Mouse (Mus musculus) hindbrain, embryonic 14.5 days (tissue): Measurements from ENCODE around the gene Alkbh5. TPM values are rescaled to one million over a fixed set of nuclear protein-coding genes. Genes with fewer than 3 reads are reported as not detected.
A peak's percentile ranks its signal among the peaks of the same experiment; 100 is the strongest.

Experiments used
- ATAC-seq: fragments of 200-750 bp; cut with Nextera tagmentation; 2 replicates; pipeline ENCODE4 v1.8.0; 2017; ENCODE audit warnings: moderate number of reproducible peaks, mild to moderate bottlenecking, moderate TSS enrichment, moderate library complexity; ENCODE audit not compliant: low FRiP score
- DNase-seq: peaks from one replicate; pipeline ENCODE4 v3.0.0-alpha.2; 2015; ENCODE audit warnings: low spot score
- H3K27ac ChIP-seq: fragments of 300-500 bp; sonication (generic); 2 replicates; pipeline ENCODE4 v1.5.1; 2014; ENCODE audit warnings: mild to moderate bottlenecking, moderate library complexity
- H3K27me3 ChIP-seq: fragments of 300-500 bp; sonication (generic); 2 replicates; pipeline ENCODE4 v1.6.1; 2014; ENCODE audit warnings: mild to moderate bottlenecking, low read length, mixed read lengths; ENCODE audit not compliant: control insufficient read depth, insufficient read depth
- H3K36me3 ChIP-seq: fragments of 300-500 bp; sonication (generic); replicated peaks from 2 replicates; pipeline ENCODE4 v1.6.1; 2014; ENCODE audit not compliant: control insufficient read depth, insufficient read depth
- H3K4me1 ChIP-seq: fragments of 300-500 bp; sonication (generic); replicated peaks from 2 replicates; pipeline ENCODE4 v1.6.1; 2014; ENCODE audit warnings: antibody characterized with exemption, low read length, mixed read lengths; ENCODE audit not compliant: control insufficient read depth, insufficient read depth
- H3K4me2 ChIP-seq: fragments of 300-500 bp; sonication (generic); replicated peaks from 2 replicates; pipeline ENCODE4 v1.6.1; 2014; ENCODE audit warnings: mild to moderate bottlenecking, moderate library complexity
- H3K4me3 ChIP-seq: fragments of 300-500 bp; sonication (generic); replicated peaks from 2 replicates; pipeline ENCODE4 v1.5.1; 2014; ENCODE audit warnings: mild to moderate bottlenecking, low read length
- H3K9ac ChIP-seq: fragments of 300-500 bp; sonication (generic); 2 replicates; pipeline ENCODE4 v1.6.1; 2014
- H3K9me3 ChIP-seq: fragments of 300-500 bp; sonication (generic); 2 replicates; pipeline ENCODE4 v1.6.1; 2016; ENCODE audit warnings: low read length; ENCODE audit not compliant: control insufficient read depth
- WGBS: fragments of 180-500 bp; shearing (Covaris S2); extraction: QIAGEN DNeasy Blood & Tissue Kit; methylation state at CpG from one replicate; pipeline ENCODE4 v1.1.7; 2014; 5-methylcytosine and 5-hydroxymethylcytosine counted together
- polyA plus RNA-seq: library from polyadenylated mRNA; unstranded; fragments of >200 nt; fragmentation: Nextera tagmentation; extraction: Ambion mirVana; gene quantifications from 2 replicates; pipeline ENCODE4 v1.2.1, GENCODE M21; 2014

Alkbh5 gene
- polyA plus RNA-seq: 19.2 and 20.4 TPM in 2 replicates

DNA sequence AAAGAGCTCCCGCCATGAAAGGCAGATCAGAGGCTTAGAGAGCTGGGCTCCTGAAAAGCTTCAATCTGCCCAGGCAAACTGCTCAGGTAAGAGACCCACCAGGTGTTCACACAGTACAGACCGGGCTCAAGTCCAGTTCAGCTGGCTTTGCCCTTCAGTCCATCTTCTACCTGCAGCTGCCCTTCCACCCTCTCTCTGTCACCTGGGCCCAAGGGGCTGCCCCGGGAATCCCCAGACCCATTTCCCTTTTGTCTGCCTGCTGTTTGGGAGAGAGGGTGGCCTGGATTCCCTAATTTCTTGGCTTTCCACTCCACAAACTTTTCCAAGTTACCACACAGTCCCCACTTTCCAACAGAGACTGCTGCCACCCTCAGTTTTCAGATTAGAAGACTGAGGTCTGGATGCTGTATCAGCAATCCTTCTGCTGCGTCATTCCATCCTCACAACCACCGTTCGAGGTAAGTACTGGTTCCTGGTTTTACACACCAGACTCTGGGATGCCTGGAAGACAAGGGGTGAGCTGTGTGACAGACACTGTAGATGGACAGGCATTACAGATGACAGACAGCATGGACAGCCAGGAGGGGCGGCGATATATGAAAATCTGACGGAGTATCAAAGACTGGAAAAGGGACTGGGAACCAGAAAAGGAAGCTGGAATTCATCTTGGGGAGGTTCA, at the start of gene Alkbh5:
Gene Alkbh5, plus strand, starts transcription at position 202 of the 679 bp plus-strand sequence.
- Histone ChIP-seq H3K4me2 (peak within 1 kb of the TSS; percentile 80), H3K9me3 (no peaks in the 10 kb centered on the region), H3K27me3 (no peaks in the 10 kb centered on the region), H3K27ac (peak within 1 kb of the TSS; percentile 99), H3K4me3 (peak within 1 kb of the TSS; percentile 80), H3K9ac (peak within 1 kb of the TSS; percentile 68), H3K4me1 (peaks cover 33% of the 10 kb centered on the region), H3K36me3 (no peaks in the 10 kb centered on the region)
- DNase-seq (peak; percentile 42), ATAC-seq (peak; percentile 5; the same call in 1 of the 2 replicates)
- 13% methylated on average over 9 of the region's 9 CpGs for WGBS

DNA sequence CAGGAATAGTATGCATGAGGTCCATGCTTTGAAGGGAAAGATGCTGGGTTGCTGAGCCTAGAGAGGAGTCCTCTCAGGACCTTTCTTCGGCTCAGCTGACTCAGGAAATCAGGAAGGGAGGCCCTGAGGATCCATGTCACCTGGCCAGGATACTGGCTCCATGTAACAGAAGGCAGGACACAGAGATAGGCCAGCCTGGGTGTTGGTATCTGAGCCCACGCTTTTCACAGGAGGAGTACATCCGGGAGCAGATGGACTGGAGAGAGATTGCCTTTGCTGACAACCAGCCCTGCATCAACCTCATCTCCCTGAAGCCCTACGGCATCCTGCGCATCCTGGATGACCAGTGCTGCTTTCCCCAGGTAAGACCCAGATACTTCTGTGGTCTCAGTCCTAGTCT, 43.5 kb upstream of the Alkbh5 start:
- Histone ChIP-seq H3K9ac (no peak overlapping the region), H3K27me3 (no peaks in the 10 kb centered on the region), H3K36me3 (no peaks in the 10 kb centered on the region), H3K27ac (no peak overlapping the region), H3K4me2 (no peak overlapping the region), H3K4me1 (no peaks in the 10 kb centered on the region), H3K4me3 (no peak overlapping the region), H3K9me3 (no peaks in the 10 kb centered on the region)
- WGBS: 95% methylated on average over 5 of the region's 5 CpGs
- ATAC-seq: no peak
- no peak for DNase-seq

DNA sequence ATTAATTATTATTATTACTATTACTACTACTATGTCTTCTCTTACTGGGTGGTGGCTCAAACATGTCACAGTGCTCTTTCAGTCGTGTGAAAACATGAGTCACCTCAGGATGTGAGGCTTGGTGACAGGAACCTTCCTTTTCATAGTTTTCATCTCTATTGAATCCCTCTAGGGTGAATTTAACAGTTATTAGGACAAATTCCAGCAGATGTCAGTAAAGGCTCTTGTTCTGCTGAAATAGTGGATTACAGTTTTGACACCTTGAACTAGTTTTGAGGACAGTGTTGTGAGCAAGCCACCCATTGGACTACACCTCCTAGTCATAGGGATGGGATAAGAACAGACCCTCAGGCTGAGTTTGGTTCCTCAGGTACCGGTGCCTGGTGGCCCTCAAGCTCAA, 40.5 kb upstream of the Alkbh5 start:
- Histone ChIP-seq H3K27me3 (no peaks in the 10 kb centered on the region), H3K4me3 (no peak overlapping the region), H3K9me3 (no peaks in the 10 kb centered on the region), H3K4me2 (no peak overlapping the region), H3K4me1 (no peaks in the 10 kb centered on the region), H3K9ac (no peak overlapping the region), H3K36me3 (no peaks in the 10 kb centered on the region), H3K27ac (no peak overlapping the region)
- ATAC-seq (no peak), DNase-seq (no peak)
- WGBS: 67% methylated on average over 2 of the region's 2 CpGs

DNA sequence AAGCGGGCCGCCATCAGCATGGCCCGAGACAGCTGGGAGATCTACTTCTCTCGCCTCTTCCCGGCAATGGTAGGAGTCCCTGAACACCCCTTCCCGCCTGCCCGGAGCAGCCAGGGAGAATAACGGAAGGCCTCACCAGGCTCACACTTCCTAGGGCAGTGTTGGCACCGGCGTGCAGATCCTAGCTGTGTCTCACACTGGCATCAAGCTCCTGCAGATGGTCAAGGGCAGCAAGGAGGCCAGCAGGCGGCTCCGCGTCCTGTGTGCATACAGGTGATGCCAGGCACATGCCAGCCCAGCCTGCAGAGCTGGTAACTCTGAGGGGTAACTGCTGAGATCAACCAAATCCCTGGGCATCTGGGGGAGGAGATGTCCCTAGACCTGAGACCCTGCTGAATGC, 28.9 kb upstream of the Alkbh5 start:
- Histone ChIP-seq H3K9me3 (no peaks in the 10 kb centered on the region), H3K9ac (no peak overlapping the region), H3K27me3 (peaks cover 17% of the 10 kb centered on the region), H3K4me3 (no peak overlapping the region), H3K27ac (no peak overlapping the region), H3K4me1 (peaks cover 9% of the 10 kb centered on the region; the same call in 1 of the 2 replicates), H3K36me3 (no peaks in the 10 kb centered on the region), H3K4me2 (no peak overlapping the region)
- ATAC-seq (no peak), DNase-seq (no peak)
- WGBS: 87% methylated on average over 13 of the region's 13 CpGs

DNA sequence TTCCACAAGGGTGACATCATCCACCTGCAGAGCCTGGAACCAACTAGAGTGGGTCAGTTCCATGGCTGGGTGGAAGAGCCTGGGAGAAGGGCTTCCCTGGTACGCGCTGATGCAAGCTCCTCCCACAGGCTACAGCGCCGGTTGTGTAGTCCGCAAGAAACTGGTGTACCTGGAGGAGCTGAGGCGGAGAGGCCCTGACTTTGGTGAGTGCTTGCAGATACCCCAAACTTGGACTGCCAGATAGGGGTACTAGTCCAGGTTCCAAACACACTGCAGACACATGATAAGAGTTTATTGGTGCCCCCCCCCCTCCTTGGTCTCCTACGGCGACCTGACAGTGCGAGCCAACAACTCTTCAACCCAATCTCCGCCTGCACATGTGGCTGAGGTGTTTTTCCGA, 27.2 kb upstream of the Alkbh5 start:
- no peak for DNase-seq
- Histone ChIP-seq H3K36me3 (no peaks in the 10 kb centered on the region), H3K27ac (no peak overlapping the region), H3K9ac (no peak overlapping the region), H3K4me3 (peak overlapping the region; percentile 23), H3K4me1 (peaks cover 9% of the 10 kb centered on the region; the same call in 1 of the 2 replicates), H3K27me3 (peaks cover 17% of the 10 kb centered on the region), H3K9me3 (no peaks in the 10 kb centered on the region), H3K4me2 (peak overlapping the region; percentile 50)
- WGBS: 8% methylated on average over 11 of the region's 11 CpGs
- no peak for ATAC-seq

DNA sequence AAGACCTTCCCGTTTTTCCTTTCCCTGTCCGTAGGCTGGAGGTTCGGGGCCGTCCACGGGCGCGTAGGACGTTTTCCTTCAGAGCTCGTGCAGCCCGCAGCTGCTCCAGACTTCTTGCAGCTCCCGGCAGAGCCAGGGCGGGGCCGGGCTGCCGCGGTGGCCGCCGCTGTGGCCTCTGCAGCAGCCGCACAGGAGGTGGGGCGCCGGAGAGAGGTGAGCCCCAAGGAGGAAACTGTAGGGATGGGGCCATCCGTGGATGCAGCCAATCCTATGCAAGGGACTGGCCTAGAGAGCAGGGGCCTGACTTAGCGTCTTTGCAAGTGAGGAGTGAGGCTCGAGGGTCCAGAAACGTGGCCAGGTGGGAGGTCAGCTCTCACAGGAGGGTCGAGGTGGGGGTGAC, 26.7 kb upstream of the Alkbh5 start:
- peak overlapping the region; percentile 50 for H3K4me2 ChIP-seq
- H3K27me3 ChIP-seq: peaks cover 17% of the 10 kb centered on the region
- peak overlapping the region; percentile 39 for H3K9ac ChIP-seq
- H3K9me3 ChIP-seq: no peaks in the 10 kb centered on the region
- peak overlapping the region; percentile 23 for H3K4me3 ChIP-seq
- H3K27ac ChIP-seq: no peak overlapping the region
- no peak for ATAC-seq
- peaks cover 9% of the 10 kb centered on the region; the same call in 1 of the 2 replicates for H3K4me1 ChIP-seq
- 1% methylated on average over 25 of the region's 25 CpGs for WGBS
- no peak for DNase-seq
- H3K36me3 ChIP-seq: no peaks in the 10 kb centered on the region

DNA sequence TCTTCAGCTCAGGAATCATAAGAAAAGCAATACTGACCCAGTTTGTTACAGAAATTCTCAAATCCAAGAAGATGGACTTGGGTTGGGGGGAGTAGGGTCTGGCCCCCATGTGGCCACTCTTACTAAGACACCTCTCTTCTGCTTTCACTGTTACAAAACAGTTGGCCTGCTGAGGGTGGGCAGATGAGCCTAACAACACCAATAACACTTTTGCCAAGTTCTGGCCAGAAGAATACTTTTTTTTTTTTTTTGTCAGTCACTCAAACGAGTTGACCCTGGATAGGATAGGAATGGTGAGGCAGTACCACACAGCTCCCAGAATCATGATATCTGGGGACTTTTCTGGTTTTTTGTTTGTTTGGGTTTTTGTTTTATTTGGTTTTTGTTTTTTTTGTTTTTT, 24.3 kb upstream of the Alkbh5 start:
- Histone ChIP-seq H3K4me1 (peaks cover 9% of the 10 kb centered on the region; the same call in 1 of the 2 replicates), H3K4me2 (no peak overlapping the region), H3K27ac (no peak overlapping the region), H3K9ac (no peak overlapping the region), H3K4me3 (no peak overlapping the region), H3K36me3 (no peaks in the 10 kb centered on the region), H3K9me3 (no peaks in the 10 kb centered on the region), H3K27me3 (peaks cover 17% of the 10 kb centered on the region)
- WGBS: 88% methylated on average over 1 of the region's 1 CpGs
- DNase-seq: no peak
- ATAC-seq: no peak

DNA sequence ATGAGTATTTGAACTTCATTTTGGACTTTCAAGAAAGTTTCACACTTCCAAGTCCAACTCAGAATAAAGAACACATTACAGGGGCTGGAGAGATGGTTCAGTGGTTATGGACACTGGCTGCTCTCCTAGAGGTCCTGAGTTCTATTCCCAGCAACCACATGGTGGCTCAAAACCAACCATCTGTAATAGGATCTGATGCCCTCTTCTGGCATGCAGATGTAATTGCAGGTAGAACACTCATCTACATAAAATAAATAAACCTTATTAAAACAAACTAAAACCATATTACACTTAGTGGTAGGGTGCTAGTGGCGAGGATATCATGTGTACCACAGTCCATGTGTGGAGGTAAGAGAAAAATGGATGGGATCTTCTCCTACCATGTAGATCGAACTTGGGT, 23.7 kb upstream of the Alkbh5 start:
- DNase-seq (no peak), ATAC-seq (no peak)
- no peak overlapping the region for H3K27ac ChIP-seq
- no peak overlapping the region for H3K4me3 ChIP-seq
- 83% methylated on average over 2 of the region's 2 CpGs for WGBS
- peaks cover 17% of the 10 kb centered on the region for H3K27me3 ChIP-seq
- H3K4me1 ChIP-seq: peaks cover 9% of the 10 kb centered on the region; the same call in 1 of the 2 replicates
- no peaks in the 10 kb centered on the region for H3K36me3 ChIP-seq
- no peak overlapping the region for H3K4me2 ChIP-seq
- H3K9me3 ChIP-seq: no peaks in the 10 kb centered on the region
- H3K9ac ChIP-seq: no peak overlapping the region

DNA sequence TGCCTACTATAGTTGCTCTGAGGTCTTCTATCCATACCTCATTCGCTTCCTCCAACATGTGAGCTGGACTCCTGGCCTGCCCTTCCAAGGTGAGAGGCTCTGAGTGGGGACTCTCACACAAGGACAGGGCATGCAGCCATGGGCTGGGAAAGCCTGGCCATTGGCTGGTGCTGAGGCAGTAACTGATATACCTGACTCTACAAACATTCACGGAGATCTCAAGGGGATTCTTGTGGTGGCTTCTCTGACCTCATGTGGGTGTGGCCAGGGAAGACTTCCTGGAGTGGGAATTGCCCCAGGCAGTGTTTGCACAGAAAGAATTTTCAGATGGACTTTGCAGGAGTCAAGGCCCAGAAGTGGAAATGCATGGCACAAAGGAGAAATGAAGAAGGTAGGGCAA, 21.2 kb upstream of the Alkbh5 start:
- H3K9me3 ChIP-seq: no peaks in the 10 kb centered on the region
- H3K36me3 ChIP-seq: no peaks in the 10 kb centered on the region
- no peak overlapping the region for H3K27ac ChIP-seq
- H3K4me3 ChIP-seq: no peak overlapping the region
- H3K4me2 ChIP-seq: no peak overlapping the region
- DNase-seq (no peak), ATAC-seq (no peak)
- peaks cover 6% of the 10 kb centered on the region for H3K27me3 ChIP-seq
- H3K9ac ChIP-seq: no peak overlapping the region
- WGBS: 83% methylated on average over 2 of the region's 2 CpGs
- H3K4me1 ChIP-seq: no peaks in the 10 kb centered on the region
